Mouse (Mus musculus) testis, adult 2 months (tissue): ENCODE measurements at regions not wholly inside any gene's neighbourhood (a gene's known extent, or its start where the extent isn't known, plus 50 kb on each side); places are given as distances from the start of the nearest gene placed in this dataset.

Experiments
- CTCF ChIP-seq: fragments of 200-500 bp; IDR thresholded peaks from 2 replicates; pipeline ENCODE4 v1.5.1; 2012; ENCODE audit warnings: low read depth, mild to moderate bottlenecking, inconsistent platforms, low read length, moderate library complexity; ENCODE audit not compliant: control insufficient read depth, insufficient read depth, insufficient replicate concordance
- POLR2A ChIP-seq: fragments of 200-500 bp; IDR thresholded peaks from 2 replicates; pipeline ENCODE4 v1.6.1; 2012; ENCODE audit warnings: low read depth, mild to moderate bottlenecking, inconsistent platforms, low read length, moderate library complexity; ENCODE audit not compliant: control insufficient read depth

- no peak for TF ChIP-seq CTCF
- no peak for TF ChIP-seq POLR2A
Observed at GRCm38 (mm10) chr10:98529565-98529964, 384.6 kb upstream of the Atp2b1 start.
